Mouse (Mus musculus): ENCODE results near the gene Exoc6b.

DNA sequence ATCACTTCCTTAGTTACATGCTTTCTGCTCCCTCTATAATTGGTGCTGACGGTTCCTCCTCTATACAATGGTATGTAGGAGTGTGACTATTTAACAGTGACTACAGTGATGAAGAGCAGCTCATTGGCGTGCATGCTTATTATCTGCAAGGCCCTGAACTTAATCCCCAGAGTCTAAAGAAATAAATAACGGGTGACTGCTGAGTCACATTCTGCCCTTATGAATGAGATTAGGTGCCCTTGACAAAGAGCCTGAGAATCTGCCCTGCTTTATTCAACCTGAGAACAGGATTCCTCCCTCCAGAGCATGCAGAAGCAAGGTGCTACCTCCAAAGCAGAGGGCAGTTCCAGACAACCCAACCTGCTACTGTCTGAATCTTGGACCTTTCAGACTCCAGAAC lies 314.0 kb downstream of the Exoc6b start:
- TF ChIP-seq GATA1 (IDR thresholded peaks at IDR 0.05; ENCODE audit: borderline replicate concordance, low read length) (no peak), CTCF (IDR thresholded peaks at IDR 0.05; ENCODE audit: low read depth, low read length) (no peak), POLR2AphosphoS5 (IDR thresholded peaks at IDR 0.05; ENCODE audit: insufficient replicate concordance, low read depth, low read length) (no peak), TAL1 (conservative IDR thresholded peaks at IDR 0.05; ENCODE audit: low read depth, low read length) (no peak), GATA2 (IDR thresholded peaks at IDR 0.05; ENCODE audit: borderline replicate concordance, low read depth, low read length) (no peak)

Data from G1E (cell line).